Mouse (Mus musculus) thymus, postnatal 36 days (tissue): Measurements from ENCODE around the gene Ccno.

Source experiments
- DNase-seq, 2 experiments: peaks; one replicate each; pipeline ENCODE4 v3.0.0; 2022; ENCODE audit warnings: mixed read lengths in 2 of 2

Gene Ccno

GRCm38 (mm10) chr13:112987532-112987943, at the start of gene Ccno:
Gene Ccno (plus strand): TSS chr13:112987802.
- DNase-seq = peak; percentile 93 to 98

- DNase-seq = no peak
These were observed 49.5 kb upstream of the Ccno start for GRCm38 (mm10) chr13:112938130-112938529.

GRCm38 (mm10) chr13:112941879-112942330, 45.7 kb upstream of the Ccno start:
- DNase-seq = no peak

GRCm38 (mm10) chr13:112945312-112945711, 42.3 kb upstream of the Ccno start:
- DNase-seq = no peak

GRCm38 (mm10) chr13:112945900-112946299, 41.7 kb upstream of the Ccno start:
- DNase-seq = no peak

GRCm38 (mm10) chr13:112954067-112954466, 33.5 kb upstream of the Ccno start:
- DNase-seq = no peak

- DNase-seq = no peak
These were observed 24.5 kb upstream of the Ccno start for GRCm38 (mm10) chr13:112963081-112963480.

- DNase-seq = no peak
These were observed 23.2 kb upstream of the Ccno start for GRCm38 (mm10) chr13:112964421-112964820.

GRCm38 (mm10) chr13:112967267-112967666, 20.3 kb upstream of the Ccno start:
- no peak for DNase-seq

- DNase-seq = peak in 1 of 2 experiments; percentile 24
These were observed 10.9 kb upstream of the Ccno start for GRCm38 (mm10) chr13:112976720-112977119.

- DNase-seq = no peak
These were observed 1.8 kb upstream of the Ccno start for GRCm38 (mm10) chr13:112985605-112986450.

- no peak for DNase-seq
These were observed 1.1 kb upstream of the Ccno start for GRCm38 (mm10) chr13:112986451-112986950.

GRCm38 (mm10) chr13:112987991-112988390, 389 bp downstream of the Ccno start:
- DNase-seq = no peak

- no peak for DNase-seq
These were observed 1.3 kb downstream of the Ccno start for GRCm38 (mm10) chr13:112988866-112989265.

GRCm38 (mm10) chr13:112989541-112989940, 1.9 kb downstream of the Ccno start:
- no peak for DNase-seq

GRCm38 (mm10) chr13:112990346-112990745, 2.7 kb downstream of the Ccno start:
- no peak for DNase-seq

- DNase-seq = peak; percentile 23 to 29
These were observed 6.0 kb downstream of the Ccno start, which contains the start of gene Mcidas for GRCm38 (mm10) chr13:112993531-112994152. Gene Mcidas (plus strand): TSS chr13:112993845.

- DNase-seq = peak; percentile 64 to 69
These were observed 6.6 kb downstream of the Ccno start for GRCm38 (mm10) chr13:112994191-112994590.

- DNase-seq = no peak
These were observed 8.8 kb downstream of the Ccno start for GRCm38 (mm10) chr13:112996407-112996806.

GRCm38 (mm10) chr13:112997369-112997768, 9.8 kb downstream of the Ccno start:
- DNase-seq = no peak

GRCm38 (mm10) chr13:112998427-112999201, 11.0 kb downstream of the Ccno start:
- peak in 1 of 2 experiments; percentile 19 for DNase-seq

GRCm38 (mm10) chr13:113000090-113000489, 12.5 kb downstream of the Ccno start:
- DNase-seq = no peak
